Mouse (Mus musculus) layer of hippocampus, adult 8-10 months (tissue): ENCODE measurements around the gene Hpgd. TPM values are rescaled to one million over a fixed set of nuclear protein-coding genes. Genes with fewer than 3 reads are reported as not detected.

Experiments
- DNase-seq, 2 experiments: peaks; one replicate each; pipeline ENCODE4 v3.0.0; 2022; ENCODE audit warnings: low spot score in 2 of 2
- total RNA-seq, 4 experiments: library from RNA; stranded (reverse); gene quantifications; 2 replicates each; pipeline ENCODE4 v1.2.4; 2022

Hpgd gene
- total RNA-seq, 4 experiments from 2014 or later = 2.2 to 8.6 (median 5.6) TPM

DNA sequence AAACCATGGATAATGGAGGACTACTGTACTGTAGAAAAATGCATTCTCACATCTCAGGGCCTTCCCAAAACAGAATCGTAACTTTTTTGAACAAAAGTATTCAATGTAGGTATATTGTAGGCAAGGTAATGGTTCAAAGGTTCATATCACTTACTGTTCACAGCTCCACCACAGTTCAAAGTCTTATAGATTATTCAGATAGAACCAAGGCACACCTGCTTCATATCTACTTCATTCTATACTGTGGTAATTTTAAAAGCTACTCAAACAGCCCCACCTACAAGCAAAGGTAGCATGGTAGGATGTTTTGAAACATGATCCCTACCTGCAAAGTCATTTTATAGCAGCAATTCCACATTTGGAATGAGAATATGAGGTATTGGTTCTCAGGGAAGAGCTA lies 28.9 kb downstream of the Hpgd start:
- no peak for DNase-seq

DNA sequence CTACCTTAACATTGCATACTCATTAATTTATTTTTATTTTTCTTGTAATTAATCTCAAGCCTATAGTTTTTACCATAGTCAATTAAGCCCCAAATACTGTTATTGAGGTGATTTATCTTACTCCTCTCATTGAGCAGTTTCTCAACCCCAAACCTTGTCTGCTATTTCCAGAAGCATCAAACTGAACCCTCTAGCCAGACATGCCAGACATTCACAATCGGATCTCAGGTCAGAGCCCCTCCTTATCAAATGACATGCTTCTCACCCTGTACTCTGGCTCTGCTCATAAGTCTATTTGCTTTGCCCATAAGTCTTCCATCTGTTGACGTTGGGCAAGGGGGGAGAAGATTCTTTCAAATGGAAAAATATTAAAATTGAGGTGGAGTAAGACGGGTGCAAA lies 33.3 kb downstream of the Hpgd start:
- DNase-seq = no peak

DNA sequence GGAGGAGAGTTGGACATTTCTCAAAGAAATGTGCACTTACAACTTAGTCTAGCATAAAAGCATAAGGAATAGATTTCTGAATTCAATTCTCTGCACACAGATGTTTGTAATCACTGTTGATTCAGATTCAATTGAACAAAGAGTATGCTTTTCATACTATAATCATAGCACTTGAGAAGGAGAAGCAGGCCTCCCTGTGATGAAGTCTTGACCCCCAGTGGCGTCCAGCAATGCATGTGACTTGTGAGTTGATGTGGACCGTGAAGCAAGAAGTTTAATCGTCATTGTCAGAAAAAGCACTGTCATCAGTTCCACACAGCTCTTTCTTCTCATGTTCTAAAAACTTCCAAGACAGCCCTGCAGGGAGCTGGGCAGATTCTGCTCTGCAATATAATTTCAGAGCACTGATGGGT lies 33.8 kb downstream of the Hpgd start:
- no peak for DNase-seq

DNA sequence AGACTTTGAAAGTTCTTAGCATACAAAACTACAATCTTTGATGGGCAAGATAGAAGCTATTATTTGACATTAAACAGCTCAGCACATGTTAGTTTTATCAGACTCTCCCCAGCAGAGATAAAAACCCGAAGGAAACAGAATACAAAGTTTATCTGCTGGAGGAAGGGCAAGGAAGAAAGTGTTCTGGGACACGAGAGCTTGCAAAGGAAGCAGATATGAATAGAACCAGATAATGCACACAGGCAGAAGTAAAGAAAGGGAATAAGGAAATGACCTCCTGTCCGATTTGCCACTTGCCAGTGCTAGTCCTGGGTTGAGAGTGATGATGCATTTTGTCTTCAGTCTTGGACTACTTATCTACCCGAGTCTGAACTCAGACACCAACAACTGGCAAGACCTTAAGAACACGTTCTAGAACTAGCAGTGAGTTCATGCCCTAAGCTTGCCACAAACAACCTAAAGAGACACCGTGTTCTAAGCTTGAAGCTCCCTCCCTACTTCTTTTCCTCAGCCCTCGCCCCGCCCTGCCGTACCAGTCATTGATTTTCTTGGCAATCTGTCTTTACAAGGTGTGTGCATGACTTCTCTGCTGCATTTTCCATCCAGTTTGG lies 41.1 kb downstream of the Hpgd start:
- no peak for DNase-seq

DNA sequence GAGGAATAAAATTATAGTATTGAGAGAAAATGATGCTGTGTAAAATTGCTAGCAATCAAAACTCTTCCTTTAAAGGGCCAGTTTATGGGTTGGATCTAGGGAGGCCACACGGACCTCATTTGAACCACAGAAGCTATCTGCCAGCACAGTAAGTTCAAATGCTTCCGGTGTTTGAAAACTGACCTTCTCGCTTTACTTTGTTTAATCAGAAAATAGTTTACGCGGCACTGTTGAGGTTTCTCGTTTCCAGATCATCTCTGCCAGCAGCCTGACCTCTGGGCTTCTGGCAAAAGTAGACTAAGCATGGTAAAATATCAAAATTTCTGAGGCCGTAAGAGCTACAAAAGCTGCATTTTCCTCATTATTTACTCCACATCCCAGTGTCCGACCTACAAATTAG lies 42.4 kb downstream of the Hpgd start:
- DNase-seq = no peak

DNA sequence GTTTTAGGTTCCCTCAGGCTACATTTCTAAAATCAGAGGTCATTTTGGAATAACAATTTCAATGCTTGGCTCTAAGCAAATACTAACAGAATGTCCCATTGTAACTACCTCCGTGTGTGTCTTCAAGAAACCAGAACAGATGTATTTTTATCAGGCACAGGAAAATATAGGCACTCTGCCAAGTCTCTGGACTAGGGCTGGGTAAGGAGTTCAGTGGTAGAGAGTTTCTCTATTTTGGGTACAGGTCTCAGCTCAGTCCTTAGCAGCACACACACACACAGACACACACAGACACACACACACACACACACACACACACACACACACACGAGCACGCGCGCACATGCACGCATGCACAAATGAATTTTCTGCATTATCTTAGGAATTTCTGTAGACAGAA lies 49.1 kb downstream of the Hpgd start:
- DNase-seq = no peak

DNA sequence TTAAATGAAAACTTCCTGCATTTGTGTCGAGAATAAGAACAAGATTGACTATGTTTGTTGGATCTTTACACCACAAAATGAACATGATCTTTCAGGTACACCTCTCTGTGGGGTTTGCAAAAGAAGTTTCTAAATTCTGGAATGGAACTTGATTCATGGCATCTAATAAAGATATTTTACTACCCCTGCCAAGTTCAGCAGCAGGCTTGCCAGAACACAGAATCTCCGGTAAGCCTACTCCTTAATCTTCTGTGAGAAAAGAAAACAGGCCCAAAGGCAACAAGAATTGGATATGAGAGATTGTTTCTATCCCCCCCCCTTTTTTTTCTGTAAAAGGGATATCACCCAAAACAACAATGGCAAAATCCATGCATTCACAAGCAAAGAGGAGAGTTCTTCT lies 49.6 kb downstream of the Hpgd start:
- no peak for DNase-seq

DNA sequence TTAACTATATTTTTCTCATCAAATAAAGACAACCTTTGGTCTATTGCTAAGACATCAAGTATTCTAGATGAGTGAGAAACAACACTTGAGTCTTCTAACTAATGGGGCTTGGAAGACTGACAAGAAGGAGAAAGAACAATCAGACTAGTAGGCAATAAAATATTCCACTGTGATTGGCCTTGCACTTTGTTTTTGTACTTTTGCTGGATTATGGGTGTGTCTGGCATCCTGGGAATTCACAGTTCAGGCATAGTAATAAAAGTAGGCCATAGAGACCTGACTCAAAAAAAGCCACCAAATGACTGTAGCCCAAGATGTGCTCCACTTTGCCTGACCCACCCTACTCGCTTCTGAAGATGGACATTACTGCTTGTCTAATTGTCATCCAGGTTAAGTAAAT lies 50.0 kb downstream of the Hpgd start:
- DNase-seq = no peak

DNA sequence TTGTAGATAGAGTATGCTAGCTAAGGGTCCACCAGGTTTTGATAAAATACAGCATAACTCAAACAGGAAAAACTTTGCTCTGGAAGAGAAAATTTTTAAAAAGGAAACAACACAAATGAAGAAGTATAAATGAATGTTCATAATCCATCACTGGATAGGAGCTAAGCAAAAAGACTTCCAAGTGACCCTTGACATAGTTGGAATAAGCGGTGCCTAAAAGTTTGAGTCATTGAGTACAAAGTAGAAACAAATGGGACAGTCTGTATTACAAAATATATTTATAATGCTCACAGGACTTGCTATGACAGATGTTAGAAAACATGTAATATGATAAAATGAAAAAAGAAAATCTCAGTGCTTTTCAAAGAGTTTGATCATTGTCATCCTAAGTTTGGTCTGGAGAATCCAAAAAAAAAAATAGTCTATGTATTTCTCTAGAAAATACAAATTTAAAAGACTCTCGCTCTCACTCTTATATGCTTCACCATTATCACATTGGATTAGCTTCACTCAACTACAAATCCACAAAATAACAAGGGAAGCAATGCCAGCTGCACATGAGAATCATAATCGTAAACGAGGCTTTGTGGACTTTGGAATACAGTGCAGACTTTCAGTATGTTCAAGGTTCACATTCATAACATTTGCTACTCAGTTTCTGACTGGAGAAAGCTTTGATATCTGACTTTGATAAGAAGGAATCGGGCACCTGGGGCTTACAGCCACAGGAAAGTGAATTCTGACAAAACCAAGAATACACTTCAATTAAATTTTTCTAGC lies 51.4 kb downstream of the Hpgd start:
- DNase-seq = no peak

DNA sequence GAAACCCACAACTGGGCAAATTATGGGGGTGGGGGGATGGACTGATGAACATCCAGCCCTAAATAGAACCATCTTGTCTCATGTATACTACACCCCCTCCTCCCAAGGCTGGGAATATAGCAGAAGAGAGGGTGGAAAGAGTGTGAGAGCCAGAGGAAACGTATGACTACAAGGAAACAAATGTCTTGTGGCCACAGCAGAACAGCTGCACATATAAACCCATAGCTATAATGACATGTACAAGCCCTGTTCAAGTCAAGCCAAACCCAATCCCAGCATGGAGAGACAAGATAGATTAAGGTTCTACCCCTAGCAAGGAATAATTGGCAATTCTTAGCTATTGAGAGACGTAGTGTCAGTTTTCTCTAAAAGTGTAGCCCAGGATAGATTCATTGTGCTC lies 68.8 kb downstream of the Hpgd start:
- DNase-seq = no peak
